Mouse (Mus musculus): ENCODE results near the gene Gng4.

Gene Gng4

DNA sequence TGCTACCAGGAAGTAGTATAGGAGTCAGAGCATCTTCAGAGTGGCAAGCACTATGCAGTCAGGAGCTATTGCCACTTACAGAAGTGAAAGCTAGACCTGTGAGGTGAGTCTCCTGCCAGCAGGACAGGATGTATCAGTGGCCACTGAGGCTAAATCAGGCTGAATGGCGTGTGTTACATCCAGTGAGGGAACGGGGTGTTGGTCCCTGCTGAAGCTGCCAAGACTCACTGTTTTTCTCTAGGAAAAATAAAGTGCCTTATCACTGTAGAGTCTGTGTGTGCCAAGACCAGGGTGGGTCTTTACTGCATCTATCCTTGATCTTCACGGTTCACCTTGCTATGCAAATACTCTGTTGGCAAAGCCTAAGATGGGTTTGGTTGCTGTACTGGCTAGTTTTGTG, 34.8 kb downstream of the Gng4 start:
- DNase-seq (ENCODE audit: low read depth), result no peak

DNA sequence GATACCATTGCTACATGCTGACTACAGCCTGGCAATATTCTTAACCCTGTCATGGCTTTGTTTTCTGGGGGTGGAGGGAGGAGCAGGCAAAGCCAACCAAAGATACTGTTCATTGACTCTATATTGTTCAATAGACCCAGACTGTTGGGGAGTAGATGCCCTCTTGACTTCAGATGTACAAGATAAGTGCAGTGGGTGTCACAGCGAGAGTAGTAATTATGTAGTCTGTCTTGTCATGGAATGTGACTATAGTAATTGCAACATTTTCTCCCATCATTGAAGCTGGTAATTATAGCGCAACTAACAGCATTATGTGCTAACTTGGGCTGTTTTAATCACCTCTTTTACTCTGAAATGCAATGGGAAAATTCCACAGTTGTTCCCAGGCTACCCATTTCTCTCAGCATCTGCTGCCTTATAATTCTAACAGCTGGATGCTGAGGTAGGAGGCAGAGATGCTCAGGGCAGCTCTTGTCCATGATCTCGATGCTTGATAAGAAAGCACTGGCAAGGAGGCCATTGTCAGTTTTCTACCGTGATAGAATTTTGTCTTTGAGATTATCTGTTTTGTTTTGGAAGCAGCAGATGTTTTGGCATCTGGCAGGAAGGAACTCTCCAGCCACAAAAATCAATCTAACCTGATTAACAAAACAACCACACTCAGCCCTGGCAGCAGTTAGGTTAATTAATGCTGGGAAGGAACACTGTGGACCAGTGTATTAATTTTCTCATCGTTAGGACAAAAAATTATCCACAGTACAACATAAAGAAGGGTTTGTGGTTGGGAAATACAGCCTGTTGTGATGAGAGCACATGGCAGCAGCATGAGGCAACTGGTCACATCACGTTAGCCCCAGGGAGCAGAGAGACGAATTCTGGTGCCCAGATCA, 36.6 kb downstream of the Gng4 start:
- DNase-seq (ENCODE audit: low read depth), result no peak

DNA sequence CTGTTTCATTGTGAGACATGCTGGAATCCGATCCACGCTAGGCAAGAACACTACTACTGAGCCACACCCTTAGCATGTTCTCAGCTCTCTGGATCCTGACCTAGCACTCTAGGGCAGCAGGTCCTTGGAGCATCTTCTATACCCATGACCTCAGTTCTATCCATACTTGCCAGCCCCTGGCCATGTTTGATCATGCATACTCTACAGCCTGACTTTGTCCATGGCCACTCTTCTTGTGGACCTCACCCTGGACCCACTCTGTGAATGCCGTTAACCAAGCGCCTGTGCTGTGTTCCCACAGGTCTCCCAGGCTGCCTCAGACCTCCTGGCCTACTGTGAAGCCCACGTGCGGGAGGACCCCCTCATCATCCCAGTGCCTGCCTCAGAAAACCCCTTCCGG, 41.1 kb downstream of the Gng4 start:
- no peak for DNase-seq (ENCODE audit: low read depth)

DNA sequence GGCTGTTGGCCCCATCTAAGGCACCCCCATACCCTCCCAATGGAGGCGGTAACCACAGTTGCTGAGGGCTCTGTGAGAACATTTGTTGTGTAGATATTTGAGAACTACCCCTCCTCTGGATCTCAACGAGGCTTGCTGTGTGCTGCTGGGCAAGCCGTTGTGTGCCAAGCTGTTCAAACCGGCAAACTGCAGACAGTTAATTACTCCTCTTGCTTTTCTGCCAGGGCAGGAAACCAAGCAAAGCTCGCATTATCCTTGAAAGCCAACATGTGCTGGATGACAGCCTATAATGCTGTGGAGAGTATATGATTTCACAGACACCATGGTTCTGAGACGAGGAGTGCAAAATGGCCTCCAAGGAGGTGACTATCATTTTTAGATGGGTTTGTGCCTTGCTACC, 42.7 kb downstream of the Gng4 start:
- no peak for DNase-seq (ENCODE audit: low read depth)

DNA sequence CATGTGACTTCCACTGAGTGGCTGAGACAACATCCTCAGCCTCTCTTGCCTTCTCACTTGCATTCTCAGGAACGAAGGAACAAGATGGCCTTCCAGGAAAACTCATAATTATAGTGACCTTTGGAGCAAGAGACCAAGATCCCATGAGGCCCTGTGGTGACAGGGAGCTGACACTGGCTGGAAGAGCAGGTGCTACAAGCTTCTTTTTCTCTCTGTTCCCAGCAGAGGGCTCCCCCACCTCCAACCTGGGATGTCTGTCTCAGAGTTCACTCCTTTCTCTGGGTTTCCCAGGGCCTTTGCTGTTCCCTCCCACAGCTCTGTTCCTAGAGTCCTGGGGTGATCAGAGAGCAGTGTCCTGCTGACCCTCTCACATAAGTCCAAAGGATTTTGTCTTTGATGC, 44.3 kb downstream of the Gng4 start:
- DNase-seq (ENCODE audit: low read depth), result no peak

DNA sequence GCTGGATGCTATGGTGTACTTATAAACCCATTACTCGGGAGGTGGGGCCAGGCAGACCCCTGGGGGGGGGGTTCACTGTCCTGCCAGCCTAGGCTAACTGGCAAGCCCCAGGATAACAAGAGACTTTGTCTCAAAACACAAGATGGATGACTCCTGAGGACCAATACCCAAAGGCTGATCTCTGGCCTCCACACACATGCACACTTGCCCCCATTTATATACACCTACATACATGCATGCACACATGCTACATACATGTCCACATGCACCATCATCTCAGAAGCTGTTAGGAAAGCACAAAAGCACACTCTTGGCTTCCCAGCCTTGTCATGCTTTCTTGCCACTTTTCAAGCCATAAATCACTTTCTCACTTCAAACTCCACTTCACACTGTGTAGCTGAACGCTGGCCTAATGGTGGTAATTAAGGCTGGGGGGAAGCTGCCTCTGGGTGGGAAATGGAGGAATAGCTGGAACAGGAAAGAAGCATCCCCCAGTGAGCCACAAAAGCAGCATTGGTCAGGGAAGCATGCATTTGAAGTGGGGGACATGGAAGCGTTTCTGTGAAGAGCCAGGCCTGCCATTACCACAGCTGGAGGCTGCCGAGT, 46.7 kb downstream of the Gng4 start:
- no peak for DNase-seq (ENCODE audit: low read depth)

DNA sequence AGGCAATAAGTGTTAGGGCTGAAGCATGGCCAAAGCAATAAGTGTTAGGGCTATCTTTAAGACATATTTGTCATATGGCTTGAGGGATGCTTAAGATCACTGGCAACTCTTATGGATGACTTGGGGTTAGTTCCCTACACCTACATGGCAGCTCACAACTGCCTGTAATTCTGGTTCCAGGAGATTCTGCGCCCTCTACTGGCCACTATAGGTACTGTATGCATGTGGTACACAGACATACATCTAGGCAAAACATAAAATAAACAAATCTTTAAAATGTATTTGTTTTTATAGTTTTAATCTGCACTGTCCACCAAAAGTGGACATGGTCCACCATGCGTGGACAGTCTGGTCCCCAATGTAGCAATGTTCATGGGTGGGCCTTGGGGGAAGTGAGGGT, 51.3 kb downstream of the Gng4 start:
- DNase-seq (ENCODE audit: low read depth), result peak; percentile 51

DNA sequence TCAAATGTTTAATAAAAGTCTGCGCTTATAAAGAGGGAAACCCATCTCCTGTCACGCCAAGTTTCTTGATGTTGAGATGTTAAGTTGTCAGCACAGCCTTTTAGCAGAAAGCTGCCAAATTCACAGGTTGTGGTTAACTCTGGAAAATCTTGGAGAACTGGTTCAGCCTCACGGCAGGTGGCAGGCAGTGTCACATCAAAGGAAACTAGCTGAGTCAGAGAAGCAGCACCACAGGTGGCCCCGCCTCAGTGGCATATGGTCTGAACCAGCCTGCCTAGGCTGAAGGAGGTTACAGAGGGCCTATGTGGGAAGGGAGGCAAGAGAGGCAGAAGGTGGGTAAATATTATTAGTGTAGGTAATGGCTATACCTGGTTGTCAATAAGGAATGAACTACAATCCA, 61.2 kb downstream of the Gng4 start:
- no peak for DNase-seq (ENCODE audit: low read depth)

DNA sequence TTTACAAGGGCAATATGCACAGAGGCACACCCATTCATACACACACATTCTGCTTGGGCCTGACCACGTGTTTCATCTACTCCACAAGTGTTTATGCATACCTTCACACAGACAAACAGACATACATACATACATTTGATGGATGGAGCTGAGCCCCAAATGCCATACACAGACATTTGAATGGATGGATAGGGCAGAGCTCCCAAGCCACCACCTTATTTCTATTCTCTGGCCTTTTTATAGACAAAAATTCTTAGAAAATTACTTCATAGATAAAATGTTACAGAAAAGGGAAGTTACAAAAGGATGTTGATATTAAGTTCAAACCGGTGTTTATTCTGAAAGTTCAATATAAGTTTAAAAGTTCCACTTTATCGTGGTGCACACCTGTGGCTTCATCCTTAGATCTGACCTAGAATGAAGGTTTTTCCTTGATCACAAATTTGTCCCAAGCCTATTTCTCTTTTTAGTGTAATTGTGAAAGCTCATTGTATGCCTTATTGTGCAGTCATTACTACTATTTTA, 63.3 kb downstream of the Gng4 start:
- DNase-seq (ENCODE audit: low read depth), result no peak

DNA sequence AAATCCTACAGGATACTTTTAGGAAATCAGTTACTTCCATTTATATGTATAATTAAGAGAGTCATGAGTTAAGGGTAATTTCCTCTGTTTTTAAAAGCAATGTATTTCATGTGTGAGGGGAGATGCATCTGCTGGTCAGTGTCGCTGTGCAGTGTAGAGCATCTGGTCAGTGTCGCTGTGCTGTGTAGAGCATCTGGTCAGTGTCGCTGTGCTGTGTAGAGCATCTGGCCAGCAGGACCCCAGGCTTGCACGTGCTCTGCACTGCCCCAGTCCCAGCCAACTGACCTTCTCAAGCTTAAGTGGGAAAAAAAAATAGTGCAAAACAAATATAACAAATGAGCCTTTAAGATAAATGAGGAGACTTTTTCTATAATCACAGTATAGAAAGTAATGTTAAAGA, 73.3 kb downstream of the Gng4 start:
- no peak for DNase-seq (ENCODE audit: low read depth)

DNA sequence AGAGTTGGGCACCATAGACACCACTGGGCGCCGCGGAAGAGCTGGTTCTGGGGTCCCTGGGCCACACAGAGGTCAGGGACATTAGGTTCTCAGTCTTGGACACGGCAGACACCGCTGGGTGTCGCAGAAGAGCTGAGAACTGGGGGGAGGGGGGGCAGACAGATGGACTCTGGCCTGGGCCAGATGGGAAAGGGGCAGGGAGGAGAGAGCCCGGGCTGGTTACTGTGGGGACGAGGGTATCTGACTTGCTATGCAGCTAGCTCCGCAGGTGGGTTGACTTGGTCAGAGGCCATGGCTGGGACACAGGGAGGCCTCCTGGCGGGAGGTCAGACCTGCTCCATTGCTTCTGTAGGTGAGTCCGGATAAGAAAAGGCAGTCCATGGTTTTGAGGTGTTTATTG, 78.5 kb downstream of the Gng4 start:
- no peak for DNase-seq (ENCODE audit: low read depth)

DNA sequence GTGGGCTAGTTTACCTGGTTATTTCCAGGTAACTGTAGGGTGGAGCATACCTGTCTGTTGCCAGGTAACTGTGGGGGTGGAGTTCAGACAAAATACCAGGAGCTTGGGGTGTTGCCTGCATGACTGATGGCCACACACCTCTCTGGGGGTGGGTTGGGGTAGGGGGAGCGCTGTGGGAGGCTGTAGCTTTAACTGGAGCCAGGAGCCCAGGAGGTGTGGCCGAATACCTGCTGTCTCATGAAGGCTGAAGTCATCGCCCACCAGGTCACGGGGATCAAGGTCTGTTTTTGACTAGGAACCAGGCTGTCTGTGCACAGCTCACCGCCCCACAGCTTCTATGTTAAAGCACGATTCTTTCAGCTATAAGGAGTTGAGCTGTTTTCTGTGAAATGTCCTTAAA, 79.1 kb downstream of the Gng4 start:
- no peak for DNase-seq (ENCODE audit: low read depth)

DNA sequence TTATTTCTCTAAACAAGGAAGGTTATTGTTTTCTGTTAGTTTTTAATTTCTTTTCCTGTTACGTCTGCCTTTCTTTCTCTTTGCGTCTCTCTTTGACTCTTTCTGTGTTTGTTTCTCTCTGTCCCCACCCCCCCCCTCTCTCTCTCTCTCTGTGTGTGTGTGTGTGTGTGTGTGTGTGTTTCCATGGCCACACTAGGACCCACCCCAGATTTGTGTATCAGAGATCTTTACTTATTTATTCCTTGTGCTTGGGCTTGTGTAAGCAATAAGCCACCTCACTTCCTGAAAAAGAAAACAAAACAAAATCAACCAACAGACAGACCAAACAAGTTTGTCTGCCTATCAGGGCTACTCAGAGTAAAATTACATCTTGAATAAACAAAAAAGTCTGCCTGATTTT, 82.5 kb downstream of the Gng4 start:
- DNase-seq (ENCODE audit: low read depth), result peak; percentile 4

DNA sequence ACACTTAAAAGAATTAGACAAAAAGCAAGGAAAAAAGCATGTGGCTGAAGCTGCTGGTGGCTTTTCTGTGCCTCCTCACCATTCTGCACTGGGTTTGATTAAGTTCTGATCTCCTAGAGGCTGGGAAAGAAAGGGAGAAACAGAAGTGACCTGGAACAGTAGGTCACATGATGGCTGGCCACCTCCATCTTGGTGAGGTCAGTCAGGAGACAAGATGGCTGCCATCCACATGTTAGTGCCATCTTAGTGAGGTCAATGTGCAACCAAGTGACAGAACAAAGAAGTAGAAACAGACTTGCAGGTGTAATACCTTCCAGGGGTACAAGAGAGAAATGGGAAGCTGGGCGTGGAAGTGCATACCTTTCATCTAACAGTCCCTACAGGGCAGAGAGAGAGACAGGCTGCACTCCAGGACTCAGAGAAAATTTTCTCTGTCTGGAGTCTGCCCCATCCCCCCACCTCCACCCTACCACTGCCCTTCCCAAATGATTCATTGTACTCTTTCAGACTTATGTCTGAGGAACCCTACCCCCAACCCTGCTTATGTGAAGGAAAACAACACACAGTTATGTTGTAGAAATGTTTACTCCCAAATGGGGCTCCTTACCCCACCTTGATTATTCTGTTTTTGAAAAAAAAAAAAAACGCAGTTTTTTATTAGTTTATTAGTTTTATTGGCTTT, 83.4 kb downstream of the Gng4 start:
- DNase-seq (ENCODE audit: low read depth), result peak; percentile 73

DNA sequence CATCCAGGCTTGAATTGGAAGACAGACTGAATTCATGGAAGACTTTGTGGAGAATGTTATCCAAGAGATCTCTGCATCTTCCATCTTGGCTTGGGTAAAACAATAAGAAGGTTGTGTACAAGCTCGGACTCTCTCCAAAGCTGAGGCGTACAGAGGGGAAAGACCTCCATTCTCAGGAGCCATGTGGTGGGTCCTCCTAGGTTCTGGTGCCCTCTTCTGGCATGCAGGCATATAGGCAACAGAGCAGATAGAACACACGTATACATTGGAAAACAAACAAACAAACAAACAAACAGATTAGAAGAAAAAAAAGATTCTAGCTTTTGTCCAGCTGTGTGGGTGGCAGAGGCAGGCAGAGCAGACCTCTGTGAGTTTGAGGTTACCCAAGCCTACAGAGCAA, 84.1 kb downstream of the Gng4 start:
- peak; percentile 80 for DNase-seq (ENCODE audit: low read depth)
